23 mouse cellular contexts compared by ENCODE assay signal in genomic region chr13:45939561-45939960, GRCm38 (mm10).
"Had no signal": no experiment of that assay in that cellular context is flagged by ENCODE, and none has a peak within 500 bp of the region (broad histone marks: within the 10 kb centered on the region; RNA-seq: fewer than 3 reads in every experiment).

No protein-coding gene starts in this region.

- H3K9me3 ChIP-seq: heart, embryonic 13.5 days; heart, embryonic 15.5 days; hindbrain, embryonic 13.5 days; hindbrain, embryonic 15.5 days; limb, embryonic 13.5 days; limb, embryonic 15.5 days; liver, embryonic 12.5 days had no signal

- H3K27me3 ChIP-seq: heart, embryonic 13.5 days; heart, embryonic 15.5 days; hindbrain, embryonic 13.5 days; hindbrain, embryonic 15.5 days; limb, embryonic 13.5 days; limb, embryonic 15.5 days; liver, embryonic 12.5 days had no signal

- H3K9ac ChIP-seq: heart, embryonic 13.5 days; heart, embryonic 15.5 days; hindbrain, embryonic 13.5 days; hindbrain, embryonic 15.5 days; limb, embryonic 13.5 days; limb, embryonic 15.5 days; liver, embryonic 12.5 days; liver, embryonic 14.5 days had no signal

- H3K4me3 ChIP-seq: heart, adult 2 months; heart, embryonic 13.5 days; heart, embryonic 15.5 days; hindbrain, embryonic 13.5 days; hindbrain, embryonic 15.5 days; limb, embryonic 13.5 days; limb, embryonic 15.5 days; liver, embryonic 12.5 days had no signal

- H3K4me1 ChIP-seq: hindbrain, embryonic 13.5 days; hindbrain, embryonic 15.5 days; limb, embryonic 13.5 days; limb, embryonic 15.5 days had no signal

- H3K27ac ChIP-seq: heart, adult 2 months; heart, embryonic 13.5 days; heart, embryonic 15.5 days; hindbrain, embryonic 13.5 days; hindbrain, embryonic 15.5 days; hindbrain, postnatal 0 days; limb, embryonic 13.5 days; limb, embryonic 15.5 days; liver, embryonic 12.5 days; liver, embryonic 14.5 days had no signal

- H3K4me2 ChIP-seq: heart, embryonic 11.5 days; heart, embryonic 13.5 days; heart, embryonic 15.5 days; hindbrain, embryonic 13.5 days; hindbrain, embryonic 15.5 days; limb, embryonic 13.5 days; limb, embryonic 15.5 days; liver, embryonic 12.5 days had no signal

- ATAC-seq: hindbrain, postnatal 0 days; intestine, embryonic 16.5 days; liver, embryonic 12.5 days had no signal

- DNase-seq: gastrocnemius, postnatal 14 days; gastrocnemius, postnatal 36 days; heart, adult 11 months; heart, adult 2 months; heart, postnatal 14 days; heart, postnatal 36 days; kidney, adult 11 months; kidney, adult 8-10 months; kidney, postnatal 14 days; layer of hippocampus, postnatal 36 days; left cerebral cortex, postnatal 4 days; lung, adult 18-20 months had no signal

- H3K36me3 ChIP-seq: heart, embryonic 15.5 days; hindbrain, embryonic 15.5 days; limb, embryonic 15.5 days; liver, embryonic 12.5 days had no signal
